Comparison of ENCODE assay signal across 8 mouse cellular contexts in the genomic region with DNA sequence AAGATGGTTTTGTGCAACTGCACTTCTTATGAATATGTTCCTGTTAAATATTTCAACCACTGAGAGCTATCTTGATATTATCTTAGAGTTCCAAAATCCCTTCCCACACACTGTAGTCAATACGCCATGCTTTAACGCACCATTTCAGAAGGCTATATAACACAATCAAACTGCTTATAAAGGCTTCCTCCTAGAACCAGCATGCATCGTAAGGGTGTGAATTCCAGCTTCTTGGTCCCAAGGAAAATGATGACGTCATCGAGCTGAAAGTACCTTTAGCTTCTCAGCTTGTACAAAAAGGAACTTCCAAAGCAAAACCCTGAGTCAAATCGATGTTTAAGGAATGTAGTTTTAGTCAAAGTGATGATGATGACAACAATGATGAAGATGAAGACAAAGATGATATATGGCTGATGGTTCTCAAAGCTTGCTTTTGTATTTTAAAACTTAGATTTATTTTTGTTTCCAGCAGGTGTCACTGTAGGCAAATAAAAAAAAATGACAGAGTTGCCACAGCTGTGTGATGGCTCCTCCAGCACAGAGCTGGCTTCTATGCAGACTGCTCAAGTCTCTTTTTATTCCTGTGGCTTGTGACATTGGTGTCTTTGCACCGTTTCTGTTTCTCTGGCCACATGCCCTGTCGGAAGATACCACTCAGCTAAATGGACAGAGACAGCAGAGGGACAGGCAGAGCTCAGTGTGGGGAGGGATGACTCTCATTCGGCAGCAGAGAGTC.
DNase-seq lines count a peak whose midpoint lies in the region; ATAC-seq and TF ChIP-seq lines count a peak whose summit lies in the region.

No protein-coding gene starts in this region.

- H3K4me2 ChIP-seq in kidney, postnatal 0 days (ENCODE audit: low read length) = no peak overlapping the region
- H3K4me2 ChIP-seq in kidney, embryonic 16.5 days (replicated peaks; ENCODE audit: low read depth, low read length) = no peak overlapping the region
- no peak overlapping the region for H3K4me2 ChIP-seq in embryonic facial prominence, embryonic 11.5 days (ENCODE audit: low read depth, low read length)
- no peak overlapping the region for H3K4me2 ChIP-seq in neural tube, embryonic 15.5 days

- H3K36me3 ChIP-seq in kidney, postnatal 0 days (ENCODE audit: insufficient read depth, low read length) = no peaks in the 10 kb centered on the region
- no peaks in the 10 kb centered on the region for H3K36me3 ChIP-seq in kidney, embryonic 16.5 days (ENCODE audit: insufficient read depth, low read length)
- no peaks in the 10 kb centered on the region for H3K36me3 ChIP-seq in embryonic facial prominence, embryonic 11.5 days (replicated peaks; ENCODE audit: control insufficient read depth, insufficient read depth, low read depth, low read length)
- no peaks in the 10 kb centered on the region for H3K36me3 ChIP-seq in neural tube, embryonic 15.5 days

- no peaks in the 10 kb centered on the region for H3K9me3 ChIP-seq in kidney, postnatal 0 days (replicated peaks; ENCODE audit: low read length)
- no peaks in the 10 kb centered on the region for H3K9me3 ChIP-seq in kidney, embryonic 16.5 days (ENCODE audit: low read length)
- H3K9me3 ChIP-seq in embryonic facial prominence, embryonic 11.5 days (replicated peaks; ENCODE audit: control insufficient read depth, low read length) = no peaks in the 10 kb centered on the region
- H3K9me3 ChIP-seq in neural tube, embryonic 15.5 days (replicated peaks) = no peaks in the 10 kb centered on the region

- 63% methylated on average over 9 of the region's 9 CpGs for WGBS in kidney, postnatal 0 days
- 65% methylated on average over 9 of the region's 9 CpGs for WGBS in kidney, embryonic 16.5 days
- WGBS in embryonic facial prominence, embryonic 11.5 days = 69% methylated on average over 9 of the region's 9 CpGs
- WGBS in neural tube, embryonic 15.5 days = 57% methylated on average over 9 of the region's 9 CpGs

- peak; percentile 47 for DNase-seq in kidney, postnatal 0 days (ENCODE audit: low spot score)
- DNase-seq in embryonic facial prominence, embryonic 11.5 days (ENCODE audit: low spot score) = peak; percentile 64
- peak; percentile 42 for DNase-seq in layer of hippocampus, adult 9-10 months (ENCODE audit: low spot score)
- DNase-seq in testis, postnatal 10 days (ENCODE audit: low spot score) = no peak
- no peak for DNase-seq in adrenal gland, postnatal 4 days (ENCODE audit: low spot score in 2 of 2)
- DNase-seq in thymus, postnatal 10 days (ENCODE audit: low spot score in 2 of 2) = no peak

- no peak for ATAC-seq in kidney, postnatal 0 days (replicated peaks; ENCODE audit: low FRiP score, low read depth)
- no peak; the same call in 1 of the 2 replicates for ATAC-seq in kidney, embryonic 16.5 days (ENCODE audit: low FRiP score, low TSS enrichment)
- ATAC-seq in embryonic facial prominence, embryonic 11.5 days (replicated peaks; ENCODE audit: insufficient number of reproducible peaks, low FRiP score, low TSS enrichment, low read depth) = no peak
- ATAC-seq in neural tube, embryonic 15.5 days (ENCODE audit: low FRiP score) = peak; percentile 84; the same call in 1 of the 2 replicates

- no peak overlapping the region for H3K4me3 ChIP-seq in kidney, postnatal 0 days (replicated peaks; ENCODE audit: low read depth, low read length)
- no peak overlapping the region for H3K4me3 ChIP-seq in kidney, embryonic 16.5 days (ENCODE audit: low read length)
- H3K4me3 ChIP-seq in embryonic facial prominence, embryonic 11.5 days (ENCODE audit: low read depth, low read length) = no peak overlapping the region
- H3K4me3 ChIP-seq in neural tube, embryonic 15.5 days (replicated peaks) = no peak overlapping the region

- H3K27me3 ChIP-seq in kidney, postnatal 0 days (ENCODE audit: insufficient read depth, low read length) = no peaks in the 10 kb centered on the region
- peaks cover 3% of the 10 kb centered on the region for H3K27me3 ChIP-seq in kidney, embryonic 16.5 days (ENCODE audit: insufficient read depth, low read length)
- H3K27me3 ChIP-seq in embryonic facial prominence, embryonic 11.5 days (ENCODE audit: control insufficient read depth, insufficient read depth, low read length) = no peaks in the 10 kb centered on the region
- H3K27me3 ChIP-seq in neural tube, embryonic 15.5 days (replicated peaks) = no peaks in the 10 kb centered on the region

- no peak overlapping the region for H3K9ac ChIP-seq in kidney, postnatal 0 days (ENCODE audit: low read depth, low read length)
- no peak overlapping the region for H3K9ac ChIP-seq in kidney, embryonic 16.5 days (replicated peaks; ENCODE audit: low read length)
- H3K9ac ChIP-seq in embryonic facial prominence, embryonic 11.5 days (replicated peaks; ENCODE audit: low read length) = no peak overlapping the region
- no peak overlapping the region for H3K9ac ChIP-seq in neural tube, embryonic 15.5 days (replicated peaks)

- H3K27ac ChIP-seq in kidney, postnatal 0 days = no peak overlapping the region
- H3K27ac ChIP-seq in kidney, embryonic 16.5 days (ENCODE audit: low read length) = no peak overlapping the region
- no peak overlapping the region for H3K27ac ChIP-seq in embryonic facial prominence, embryonic 11.5 days (replicated peaks; ENCODE audit: low read depth, low read length)
- H3K27ac ChIP-seq in neural tube, embryonic 15.5 days (replicated peaks) = no peak overlapping the region

- peak; percentile 50 for TF ChIP-seq CTCF in kidney, postnatal 0 days (IDR thresholded peaks at IDR 0.05; ENCODE audit: low read depth)

- no peaks in the 10 kb centered on the region for H3K4me1 ChIP-seq in kidney, postnatal 0 days (replicated peaks; ENCODE audit: insufficient read depth, low read length)
- H3K4me1 ChIP-seq in kidney, embryonic 16.5 days (ENCODE audit: insufficient read depth, low read length) = no peaks in the 10 kb centered on the region
- H3K4me1 ChIP-seq in embryonic facial prominence, embryonic 11.5 days (ENCODE audit: control insufficient read depth, insufficient read depth, low read length) = no peaks in the 10 kb centered on the region
- 0 out of 2 replicates have a peak, but pooled peaks cover 4% of the 10 kb centered on the region for H3K4me1 ChIP-seq in neural tube, embryonic 15.5 days

Comparison
In these comparisons a context has a peak if more than half of its experiments do, and no peak if none do; other contexts are left out.
1. DNase-seq: peak in kidney, postnatal 0 days (single experiment), embryonic facial prominence, embryonic 11.5 days (single experiment) and layer of hippocampus, adult 9-10 months (single experiment); none in testis, postnatal 10 days (single experiment), adrenal gland, postnatal 4 days (0 of 2) and thymus, postnatal 10 days (0 of 2).